Mouse (Mus musculus) right cerebral cortex, postnatal 4 days (tissue): ENCODE data around the gene Asf1b.
"Not testable (repeated sequence)": the region's sequence is repeated elsewhere in the genome, so short reads cannot be mapped to it uniquely, and the experiment has no call there.

Source experiments
- DNase-seq: peaks from one replicate; pipeline ENCODE4 v3.0.0-alpha.2; 2022

Gene Asf1b

GRCm38 (mm10) chr8:83996567-83997505, 41.5 kb downstream of the Asf1b start:
- DNase-seq: peak; percentile 80

GRCm38 (mm10) chr8:83997511-83998141, 42.3 kb downstream of the Asf1b start, which contains the start of gene Samd1:
Gene Samd1, plus strand, starts transcription at chr8:83997672.
- peak; percentile 68 for DNase-seq

GRCm38 (mm10) chr8:83998231-83999056, 43.1 kb downstream of the Asf1b start:
- peak; percentile 62 for DNase-seq

- DNase-seq: no peak
Observed at GRCm38 (mm10) chr8:83999057-83999705, 43.9 kb downstream of the Asf1b start.

- DNase-seq: no peak
Observed at GRCm38 (mm10) chr8:83999825-84000224, 44.5 kb downstream of the Asf1b start.

- DNase-seq: no peak
Observed at GRCm38 (mm10) chr8:84001281-84002000, 46.1 kb downstream of the Asf1b start, which contains the start of gene 1700067K01Rik. Gene 1700067K01Rik, plus strand, starts transcription at chr8:84001502.

GRCm38 (mm10) chr8:84002957-84003611, 47.8 kb downstream of the Asf1b start:
- DNase-seq: no peak

- DNase-seq: no peak
Observed at GRCm38 (mm10) chr8:84003612-84004246, 48.4 kb downstream of the Asf1b start.

GRCm38 (mm10) chr8:84004533-84005201, 49.4 kb downstream of the Asf1b start:
- DNase-seq: peak; percentile 88

GRCm38 (mm10) chr8:84005502-84005901, 50.2 kb downstream of the Asf1b start:
- not testable (repeated sequence) for DNase-seq

- DNase-seq: no peak
Observed at GRCm38 (mm10) chr8:84008362-84008761, 53.1 kb downstream of the Asf1b start.

GRCm38 (mm10) chr8:84009876-84010275, 54.6 kb downstream of the Asf1b start:
- peak; percentile 84 for DNase-seq

GRCm38 (mm10) chr8:84010625-84011611, 55.6 kb downstream of the Asf1b start:
- peak; percentile 79 for DNase-seq

- DNase-seq: no peak
Observed at GRCm38 (mm10) chr8:84011705-84012498, 56.6 kb downstream of the Asf1b start, which contains the start of gene 2210011C24Rik. Gene 2210011C24Rik, minus strand, starts transcription at chr8:84012171.

GRCm38 (mm10) chr8:84012499-84013165, 57.3 kb downstream of the Asf1b start:
- no peak for DNase-seq

- DNase-seq: no peak
Observed at GRCm38 (mm10) chr8:84015833-84016232, 60.5 kb downstream of the Asf1b start.

GRCm38 (mm10) chr8:84019738-84020137, 64.4 kb downstream of the Asf1b start:
- DNase-seq: no peak
